Mouse (Mus musculus): ENCODE results near the gene Usp37.

GRCm38 (mm10) chr1:74434596-74434995 lies 109.5 kb downstream of the Usp37 start:
- TF ChIP-seq CTCF (IDR thresholded peaks at IDR 0.05; ENCODE audit: extremely low read depth, insufficient read length, insufficient replicate concordance, low read depth, low read length) (no peak), POLR2A (IDR thresholded peaks at IDR 0.05; ENCODE audit: low read depth, low read length) (no peak)
